In genomic region chr17:45851723-45852396, GRCm38 (mm10) we compare ENCODE assay signal across 30 mouse cellular contexts.
DNase-seq lines count a peak whose midpoint lies in the region; ATAC-seq lines count a peak whose summit lies in the region.
"Had no signal": no experiment of that assay in that cellular context is flagged by ENCODE, and none has a peak within 500 bp of the region (broad histone marks: within the 10 kb centered on the region; RNA-seq: fewer than 3 reads in every experiment).

No protein-coding gene starts in this region.

- peaks cover 3% of the 10 kb centered on the region; the same call in 1 of the 2 replicates for H3K4me1 ChIP-seq in midbrain, embryonic 11.5 days (ENCODE audit: control insufficient read depth, insufficient read depth, low read length)
- no peaks in the 10 kb centered on the region for H3K4me1 ChIP-seq in midbrain, embryonic 15.5 days
- H3K4me1 ChIP-seq: liver, embryonic 13.5 days; stomach, embryonic 15.5 days had no signal

- H3K9ac ChIP-seq in midbrain, embryonic 11.5 days (ENCODE audit: low read length) = no peak overlapping the region
- no peak overlapping the region for H3K9ac ChIP-seq in midbrain, embryonic 15.5 days
- H3K9ac ChIP-seq: embryonic facial prominence, embryonic 13.5 days; forebrain, embryonic 12.5 days; heart, embryonic 15.5 days; limb, embryonic 15.5 days; liver, embryonic 13.5 days; neural tube, embryonic 13.5 days; stomach, embryonic 15.5 days had no signal

- no peak overlapping the region for H3K27ac ChIP-seq in midbrain, embryonic 11.5 days (ENCODE audit: low read depth, low read length)
- H3K27ac ChIP-seq in midbrain, embryonic 15.5 days = no peak overlapping the region
- H3K27ac ChIP-seq: embryonic facial prominence, embryonic 13.5 days; forebrain, embryonic 12.5 days; heart, embryonic 10.5 days; heart, embryonic 15.5 days; layer of hippocampus, adult 2 months; limb, embryonic 15.5 days; liver, embryonic 13.5 days; neural tube, embryonic 13.5 days; stomach, embryonic 15.5 days had no signal

- peak; percentile 36 for DNase-seq in adrenal gland, postnatal 10 days
- no peak for DNase-seq in adrenal gland, postnatal 4 days (ENCODE audit: low spot score in 2 of 2)
- DNase-seq in midbrain, embryonic 11.5 days (ENCODE audit: low spot score, missing footprints) = peak; percentile 80
- peak; percentile 48 to 55 for DNase-seq in adrenal gland, postnatal 36 days
- DNase-seq in embryo, embryonic 11 days = no peak
- DNase-seq in spleen, adult 18-20 months = no peak
- DNase-seq: B cell, adult 2 months; cerebellum, adult 11 months; cerebellum, adult 9-11 months; gastrocnemius, postnatal 10 days; kidney, adult 18-20 months; kidney, postnatal 36 days; left cerebral cortex, postnatal 4 days; liver, embryonic 13.5 days; lung, adult 18-20 months; lung, postnatal 4 days; midbrain, embryonic 14.5 days had no signal

- no peaks in the 10 kb centered on the region for H3K36me3 ChIP-seq in midbrain, embryonic 11.5 days (ENCODE audit: control insufficient read depth, insufficient read depth, low read length)
- H3K36me3 ChIP-seq in midbrain, embryonic 15.5 days (replicated peaks) = no peaks in the 10 kb centered on the region
- H3K36me3 ChIP-seq: embryonic facial prominence, embryonic 13.5 days; forebrain, embryonic 12.5 days; heart, embryonic 10.5 days; heart, embryonic 15.5 days; limb, embryonic 15.5 days; liver, embryonic 13.5 days; neural tube, embryonic 13.5 days; stomach, embryonic 15.5 days had no signal

- H3K4me3 ChIP-seq in midbrain, embryonic 11.5 days (ENCODE audit: low read depth, low read length) = no peak overlapping the region
- H3K4me3 ChIP-seq in midbrain, embryonic 15.5 days = no peak overlapping the region
- H3K4me3 ChIP-seq: embryonic facial prominence, embryonic 13.5 days; erythroblast, embryonic 14.5 days; forebrain, embryonic 12.5 days; heart, embryonic 10.5 days; heart, embryonic 15.5 days; layer of hippocampus, adult 2 months; limb, embryonic 15.5 days; liver, embryonic 13.5 days; megakaryocyte, embryonic 14.5 days; neural tube, embryonic 13.5 days; stomach, embryonic 15.5 days had no signal

- no peak for ATAC-seq in midbrain, embryonic 11.5 days (ENCODE audit: low FRiP score)
- ATAC-seq in midbrain, embryonic 15.5 days (replicated peaks) = no peak
- ATAC-seq: hindbrain, embryonic 16.5 days; lung, postnatal 0 days had no signal

- 47% methylated on average over 8 of the region's 8 CpGs for WGBS in midbrain, embryonic 11.5 days
- WGBS in midbrain, embryonic 15.5 days = 44% methylated on average over 8 of the region's 8 CpGs

- H3K27me3 ChIP-seq in midbrain, embryonic 11.5 days (ENCODE audit: control insufficient read depth, insufficient read depth, low read length) = no peaks in the 10 kb centered on the region
- no peaks in the 10 kb centered on the region for H3K27me3 ChIP-seq in midbrain, embryonic 15.5 days (replicated peaks)
- H3K27me3 ChIP-seq: forebrain, embryonic 12.5 days; stomach, embryonic 15.5 days had no signal

- no peak overlapping the region for H3K4me2 ChIP-seq in midbrain, embryonic 11.5 days
- no peak overlapping the region for H3K4me2 ChIP-seq in midbrain, embryonic 15.5 days
- H3K4me2 ChIP-seq: embryonic facial prominence, embryonic 13.5 days; forebrain, embryonic 12.5 days; heart, embryonic 15.5 days; limb, embryonic 15.5 days; liver, embryonic 13.5 days; neural tube, embryonic 13.5 days; stomach, embryonic 15.5 days had no signal

- no peaks in the 10 kb centered on the region for H3K9me3 ChIP-seq in midbrain, embryonic 11.5 days (ENCODE audit: control insufficient read depth, low read length)
- no peaks in the 10 kb centered on the region for H3K9me3 ChIP-seq in midbrain, embryonic 15.5 days
- H3K9me3 ChIP-seq: embryonic facial prominence, embryonic 13.5 days; forebrain, embryonic 12.5 days; heart, embryonic 10.5 days; heart, embryonic 15.5 days; limb, embryonic 15.5 days; liver, embryonic 13.5 days; neural tube, embryonic 13.5 days; stomach, embryonic 15.5 days had no signal

Comparison
In these comparisons a context has a peak if more than half of its experiments do, and no peak if none do; other contexts are left out.
1. DNase-seq: peak in adrenal gland, postnatal 10 days (single experiment), midbrain, embryonic 11.5 days (single experiment) and adrenal gland, postnatal 36 days (2 of 2); none in adrenal gland, postnatal 4 days (0 of 2), embryo, embryonic 11 days (single experiment) and spleen, adult 18-20 months (0 of 2).